Mouse (Mus musculus): ENCODE measurements around the gene Cebpzos.

DNA sequence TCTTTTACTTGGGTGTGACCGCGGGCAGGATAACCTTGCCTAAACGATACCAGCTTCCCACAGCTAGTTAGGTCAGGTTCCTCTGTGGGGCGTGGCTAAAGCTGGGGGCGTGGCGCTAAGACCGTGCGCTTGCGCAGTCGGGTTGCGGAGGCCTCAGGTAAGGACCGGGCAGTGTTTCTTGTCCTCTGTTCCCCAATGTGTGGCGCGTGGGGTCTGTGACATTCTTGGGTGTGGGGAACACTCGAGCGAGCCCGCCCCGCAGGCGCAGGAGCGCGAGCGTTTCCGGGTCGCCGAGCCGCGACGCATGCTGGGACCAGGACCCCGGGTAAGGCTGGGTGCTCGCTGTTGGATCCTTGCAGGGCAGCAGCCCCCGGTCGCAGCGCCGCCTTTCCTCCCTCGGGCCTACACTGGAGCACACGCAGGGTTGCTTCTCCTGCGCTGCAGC lies at the start of gene Cebpzos:
- TF ChIP-seq CTCF (IDR thresholded peaks at IDR 0.05; ENCODE audit: low read depth, low read length) = no peak
- TF ChIP-seq POLR2A (IDR thresholded peaks at IDR 0.05; ENCODE audit: borderline replicate concordance, low read depth, low read length) = 0 out of 2 replicates have a peak, but pooled peaks have one; percentile 1

All from bone marrow macrophage, adult 2 months (primary cell).